Mouse (Mus musculus) MEL (cell line): ENCODE measurements around the gene Gcnt2.

Experiments
- CHD1 ChIP-seq: IDR thresholded peaks from 2 replicates; pipeline ENCODE4 v1.6.1; 2012; ENCODE audit warnings: low read depth, mild to moderate bottlenecking, inconsistent platforms, low read length, improper control_type of control experiment
- CTCF ChIP-seq, 3 experiments: IDR thresholded peaks in 2 of 3; conservative IDR thresholded peaks in 1 of 3; 2 replicates each; pipeline ENCODE4 v1.5.1; 2011 to 2012; ENCODE audit warnings: low read length in 3 of 3, low read depth in 2 of 3, mild to moderate bottlenecking in 2 of 3, improper control_type of control experiment in 1 of 3, inconsistent platforms in 1 of 3, mixed read lengths in 1 of 3, moderate library complexity in 1 of 3; ENCODE audit not compliant: control insufficient read depth in 1 of 3, insufficient read depth in 1 of 3, poor library complexity in 1 of 3, severe bottlenecking in 1 of 3
- MAFK ChIP-seq: IDR thresholded peaks from 2 replicates; pipeline ENCODE4 v1.6.1; 2011; ENCODE audit warnings: low read depth, mild to moderate bottlenecking, low read length, improper control_type of control experiment, borderline replicate concordance
- POLR2A ChIP-seq, 2 experiments: IDR thresholded peaks; 2 replicates each; pipeline ENCODE4 v1.6.1; 2011 to 2012; ENCODE audit warnings: low read length in 2 of 2, mild to moderate bottlenecking in 2 of 2, control low read depth in 1 of 2, improper control_type of control experiment in 1 of 2, low read depth in 1 of 2, moderate library complexity in 1 of 2; ENCODE audit not compliant: control insufficient read depth in 1 of 2, insufficient read depth in 1 of 2, poor library complexity in 1 of 2
- POLR2AphosphoS2 ChIP-seq: IDR thresholded peaks from 2 replicates; pipeline ENCODE4 v1.6.1; 2011; ENCODE audit warnings: low read length, improper control_type of control experiment
- SIN3A ChIP-seq: IDR thresholded peaks from 2 replicates; pipeline ENCODE4 v1.6.1; 2012; ENCODE audit warnings: low read length, improper control_type of control experiment, inconsistent platforms
- TCF12 ChIP-seq: IDR thresholded peaks from 2 replicates; pipeline ENCODE4 v1.6.1; 2014; ENCODE audit warnings: low read depth, mild to moderate bottlenecking, inconsistent platforms, low read length, improper control_type of control experiment, moderate library complexity

DNA sequence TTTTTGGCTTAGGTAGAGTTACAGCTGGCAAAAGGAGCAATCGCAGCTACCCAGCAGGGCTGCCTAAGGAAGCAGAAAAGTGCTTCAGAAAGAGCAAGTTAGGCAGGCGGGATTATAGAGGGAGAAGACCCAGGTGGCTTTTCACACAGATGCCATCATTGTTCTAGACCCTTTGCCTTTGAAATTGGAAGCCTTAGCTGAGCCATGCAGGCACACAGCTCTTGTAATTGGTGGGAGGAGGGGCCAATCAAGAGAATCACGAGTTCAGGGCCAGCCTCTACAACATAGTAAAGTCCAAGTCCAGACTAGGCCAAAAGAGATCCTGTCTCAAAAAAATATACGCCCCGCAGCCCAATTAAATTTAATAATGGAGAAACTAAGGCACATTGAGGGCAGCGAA lies 48.5 kb downstream of the Gcnt2 start:
- TF ChIP-seq TCF12 (no peak), POLR2A (IDR thresholded peaks at IDR 0.05; ENCODE audit: control insufficient read depth in 1 of 2, insufficient read depth in 1 of 2, low read depth in 1 of 2, low read length in 2 of 2, poor library complexity in 1 of 2) (no peak), CTCF (IDR thresholded peaks at IDR 0.05 in 2 of 3, conservative IDR thresholded peaks at IDR 0.05 in 1 of 3; ENCODE audit: control insufficient read depth in 1 of 3, insufficient read depth in 1 of 3, low read depth in 2 of 3, low read length in 3 of 3, poor library complexity in 1 of 3, severe bottlenecking in 1 of 3) (no peak), SIN3A (no peak), MAFK (no peak), POLR2AphosphoS2 (no peak), CHD1 (no peak)
